Mouse (Mus musculus): ENCODE measurements at regions not wholly inside any gene's neighbourhood (a gene's known extent, or its start where the extent isn't known, plus 50 kb on each side); places are given as distances from the start of the nearest gene placed in this dataset.

- TF ChIP-seq CTCF (IDR thresholded peaks at IDR 0.05; ENCODE audit: low read depth, low read length) (no peak), POLR2A (IDR thresholded peaks at IDR 0.05; ENCODE audit: borderline replicate concordance, low read depth, low read length) (no peak)
Measured at GRCm38 (mm10) chr19:14725329-14725728, 127.5 kb upstream of the Tle4 start.
